Mouse (Mus musculus): ENCODE measurements around the gene Col4a3bp.

DNA sequence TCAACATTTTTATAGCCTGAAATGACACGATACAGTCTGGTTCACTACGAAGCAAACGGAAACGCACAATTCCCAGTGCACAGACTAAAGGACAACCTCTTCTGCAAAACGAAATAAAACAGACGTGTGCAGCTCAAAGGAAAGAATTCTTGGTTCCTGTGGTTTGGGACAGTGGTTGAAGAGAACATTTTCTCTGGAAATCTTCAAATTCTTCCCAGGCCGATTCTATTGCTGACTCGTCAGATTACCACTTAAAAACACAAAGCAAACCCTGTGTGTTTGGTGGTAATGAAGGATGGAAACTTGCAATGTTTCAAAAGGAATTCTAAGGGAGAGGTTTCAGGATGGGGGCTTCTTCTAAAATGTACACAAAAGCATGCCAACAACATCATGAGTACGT lies 12.4 kb upstream of the Col4a3bp start:
- TF ChIP-seq CTCF (conservative IDR thresholded peaks at IDR 0.05; ENCODE audit: insufficient read depth, insufficient read length, low read depth, low read length) (no peak), POLR2A (IDR thresholded peaks at IDR 0.05; ENCODE audit: low read depth, low read length) (no peak)
